In the genomic region with DNA sequence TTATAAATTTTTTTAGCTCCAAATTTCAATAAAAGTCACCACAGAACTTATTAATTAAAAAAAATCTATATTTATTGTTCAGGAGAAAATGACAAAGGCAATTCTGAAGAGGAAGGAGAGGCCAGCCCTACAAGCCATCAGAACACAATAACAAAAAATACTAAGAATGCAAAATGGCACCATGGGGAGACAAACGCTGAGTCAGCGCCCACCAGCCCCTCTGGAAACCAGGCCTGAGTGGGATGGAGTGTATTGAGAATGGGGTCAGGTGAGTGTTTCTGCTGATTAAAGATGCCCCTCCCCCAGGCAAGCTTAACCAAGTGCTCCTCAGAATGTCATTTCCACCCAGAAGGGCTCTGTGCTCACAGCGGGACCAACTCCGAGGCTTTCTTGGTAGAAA, we compare ENCODE assay signal across 21 mouse cellular contexts. TPM values are rescaled to one million over a fixed set of nuclear protein-coding genes. Genes with fewer than 3 reads are reported as not detected.
DNase-seq lines count a peak whose midpoint lies in the region; TF ChIP-seq lines count a peak whose summit lies in the region.
"Had no signal": no experiment of that assay in that cellular context is flagged by ENCODE, and none has a peak within 500 bp of the region (broad histone marks: within the 10 kb centered on the region; RNA-seq: fewer than 3 reads in every experiment).

No protein-coding gene starts in this region.

- H3K9me3 ChIP-seq in CH12.LX (replicated peaks; ENCODE audit: low read length) = no peaks in the 10 kb centered on the region
- no peaks in the 10 kb centered on the region for H3K9me3 ChIP-seq in ES-E14 (ENCODE audit: control insufficient read depth, insufficient read depth, low read depth, low read length)
- H3K9me3 ChIP-seq: embryonic facial prominence, embryonic 10.5 days; embryonic facial prominence, embryonic 12.5 days; forebrain, embryonic 13.5 days; forebrain, embryonic 15.5 days had no signal

- H3K27me3 ChIP-seq in CH12.LX (replicated peaks) = no peaks in the 10 kb centered on the region
- H3K27me3 ChIP-seq: embryonic facial prominence, embryonic 12.5 days; forebrain, embryonic 15.5 days; Patski had no signal

- TF ChIP-seq RAD21 in CH12.LX (IDR thresholded peaks at IDR 0.05; ENCODE audit: low read depth, low read length) = no peak

- H3K9ac ChIP-seq in CH12.LX (ENCODE audit: insufficient read depth, low read depth) (no peak overlapping the region), ES-E14 (ENCODE audit: insufficient read depth, low read depth, low read length, poor library complexity, severe bottlenecking) (no peak overlapping the region)
- H3K9ac ChIP-seq: embryonic facial prominence, embryonic 12.5 days; forebrain, embryonic 13.5 days; forebrain, embryonic 15.5 days; forebrain, postnatal 0 days had no signal

- H3K4me3 ChIP-seq in CH12.LX (replicated peaks in 1 of 3; ENCODE audit: low read depth in 2 of 3, low read length in 2 of 3, poor library complexity in 1 of 3) = no peak overlapping the region
- H3K4me3 ChIP-seq in ES-E14 (ENCODE audit: insufficient read depth in 1 of 2, low read depth in 1 of 2, low read length in 2 of 2, poor library complexity in 1 of 2, severe bottlenecking in 1 of 2) = no peak overlapping the region
- H3K4me3 ChIP-seq in left cerebral cortex, adult 2 months = no peak overlapping the region
- H3K4me3 ChIP-seq: embryonic facial prominence, embryonic 10.5 days; embryonic facial prominence, embryonic 12.5 days; forebrain, embryonic 13.5 days; forebrain, embryonic 15.5 days had no signal

- H3K36me3 ChIP-seq in CH12.LX (replicated peaks in 1 of 2; ENCODE audit: control insufficient read depth in 1 of 2, insufficient read depth in 1 of 2, low read length in 1 of 2) (no peaks in the 10 kb centered on the region), ES-E14 (ENCODE audit: control insufficient read depth, insufficient read depth, low read length, poor library complexity, severe bottlenecking) (no peaks in the 10 kb centered on the region)
- H3K36me3 ChIP-seq: embryonic facial prominence, embryonic 10.5 days; embryonic facial prominence, embryonic 12.5 days; forebrain, embryonic 15.5 days had no signal

- H3K4me1 ChIP-seq in CH12.LX (ENCODE audit: control insufficient read depth in 1 of 2, insufficient read depth in 2 of 2) = peaks cover 28 to 55% of the 10 kb centered on the region in 2 experiments
- H3K4me1 ChIP-seq in ES-E14 (ENCODE audit: control insufficient read depth in 2 of 2, insufficient read depth in 2 of 2, low read length in 2 of 2, poor library complexity in 1 of 2) = peaks cover 7 to 57% of the 10 kb centered on the region in 2 experiments; a peak in 3 of 4 replicates
- H3K4me1 ChIP-seq: forebrain, embryonic 15.5 days had no signal

- H3K4me2 ChIP-seq in CH12.LX (ENCODE audit: insufficient read depth, low read depth, poor library complexity, severe bottlenecking) = no peak overlapping the region
- H3K4me2 ChIP-seq: embryonic facial prominence, embryonic 12.5 days; forebrain, embryonic 13.5 days; forebrain, embryonic 15.5 days had no signal

- dilution Hi-C loops in CH12.LX (cut with MboI; ENCODE audit: extremely low pct_ligation_motif_present, extremely low pct_unique_long_range_greater_than_20kb, low sequenced_read_pairs) = no loop called here

- TF ChIP-seq POLR2A in CH12.LX (IDR thresholded peaks at IDR 0.05; ENCODE audit: low read depth, low read length) = no peak

- no peaks in the 10 kb centered on the region for H3K79me2 ChIP-seq in CH12.LX (replicated peaks; ENCODE audit: control insufficient read depth, extremely low read depth, insufficient read depth, poor library complexity, severe bottlenecking)

- DNase-seq in CH12.LX (ENCODE audit: extremely low read depth) = no peak
- no peak for DNase-seq in ES-E14 (ENCODE audit: low read depth, low spot score)
- DNase-seq in R1 (ENCODE audit: low read depth, low spot score) = peak; percentile 36
- DNase-seq in left cerebral cortex, adult 2 months (ENCODE audit: extremely low spot score in 1 of 2, low spot score in 2 of 2) = no peak
- DNase-seq in retina, postnatal 1 day = no peak
- DNase-seq: adrenal gland, adult 2 months; adrenal gland, postnatal 10 days; adrenal gland, postnatal 25 days; cerebellum, adult 11 months; cerebellum, adult 18-20 months; cerebellum, adult 8-10 months; cerebellum, adult 9-11 months; cerebellum, postnatal 14 days; cerebellum, postnatal 36 days; forebrain, postnatal 0 days had no signal

- no peak for TF ChIP-seq CTCF in CH12.LX (conservative IDR thresholded peaks at IDR 0.05 in 1 of 2, IDR thresholded peaks at IDR 0.05 in 1 of 2; ENCODE audit: low read depth in 2 of 2, low read length in 2 of 2)
- TF ChIP-seq CTCF in left cerebral cortex, adult 2 months (IDR thresholded peaks at IDR 0.05) = no peak

- TF ChIP-seq EP300 in CH12.LX (IDR thresholded peaks at IDR 0.05; ENCODE audit: low read length) = no peak

- H3K27ac ChIP-seq in CH12.LX (ENCODE audit: insufficient read depth, low read depth) (no peak overlapping the region), ES-E14 (ENCODE audit: insufficient read depth, low read depth, low read length, poor library complexity, severe bottlenecking) (no peak overlapping the region)
- no peak overlapping the region for H3K27ac ChIP-seq in left cerebral cortex, adult 2 months
- H3K27ac ChIP-seq: embryonic facial prominence, embryonic 10.5 days; embryonic facial prominence, embryonic 12.5 days; forebrain, embryonic 13.5 days; forebrain, embryonic 15.5 days had no signal

- intact Hi-C loops in left cerebral cortex, adult 2 months (cut with DNase I) = no loop called here

- in situ Hi-C loops in CH12.LX (cut with MboI; ENCODE audit: low pct_ligation_motif_present, low pct_unique_long_range_greater_than_20kb, low sequenced_read_pairs) (no loop called here), ES-E14 (cut with MboI; ENCODE audit: low sequenced_read_pairs in 2 of 2, unreplicated experiment in 2 of 2) (no loop called here)

TF ChIP-seq in CH12.LX, 34 proteins besides CTCF, POLR2A, EP300 and RAD21:
- no peak for TF ChIP-seq MXI1 (IDR thresholded peaks at IDR 0.05; ENCODE audit: low read depth, low read length)
- no peak for TF ChIP-seq BHLHE40 (IDR thresholded peaks at IDR 0.05; ENCODE audit: low read depth, low read length)
- TF ChIP-seq NRF1 (IDR thresholded peaks at IDR 0.05; ENCODE audit: low read depth, low read length) = no peak
- no peak for TF ChIP-seq USF2 (conservative IDR thresholded peaks at IDR 0.05; ENCODE audit: low read depth, low read length)
- TF ChIP-seq JUN (IDR thresholded peaks at IDR 0.05; ENCODE audit: insufficient read depth, low read depth, low read length) = no peak
- no peak for TF ChIP-seq IRF4 (IDR thresholded peaks at IDR 0.05; ENCODE audit: low read depth, low read length)
- no peak for TF ChIP-seq E2F4 (IDR thresholded peaks at IDR 0.05; ENCODE audit: insufficient replicate concordance, low read depth, low read length)
- TF ChIP-seq MAFK (IDR thresholded peaks at IDR 0.05; ENCODE audit: insufficient replicate concordance, low read length) = peak; percentile 92

TF ChIP-seq in ES-E14, 5 proteins besides CTCF, POLR2A, EP300 and RAD21:
- TF ChIP-seq CHD2 (IDR thresholded peaks at IDR 0.05; ENCODE audit: low read depth, low read length) = no peak
- no peak for TF ChIP-seq HCFC1 (IDR thresholded peaks at IDR 0.05; ENCODE audit: borderline replicate concordance, insufficient read depth, low read length)
- peak; percentile 95 for TF ChIP-seq MAFK (IDR thresholded peaks at IDR 0.05; ENCODE audit: insufficient read depth, low read depth, low read length)

RNA-seq across cellular contexts. Expression of a gene that starts 47.7 kb away (rescaled TPM):
- total RNA-seq in CH12.LX (2012; rRNA removed) (0.42 and 1.8 TPM in 2 replicates), CH12.LX (2014; rRNA removed) (0.05 and 0.15 TPM in 2 replicates), ES-E14 (2012; rRNA removed) (6.6 and 7.9 TPM in 2 replicates)
- 0.07 and 0.17 TPM in 2 replicates for polyA plus RNA-seq in CH12.LX (2012; ENCODE audit: insufficient read length, low read depth)
- 1 to 10 TPM in 1 of 2 experiments, under 1 TPM in 1; 0.70 to 1.2 TPM for total RNA-seq in left cerebral cortex, adult 2 months (2021)
- polyA plus RNA-seq: forebrain, embryonic 11.5 days; forebrain, embryonic 15.5 days had no signal
